Mouse (Mus musculus): ENCODE results near the gene Asb1. TPM values are rescaled to one million over a fixed set of nuclear protein-coding genes. Genes with fewer than 3 reads are reported as not detected.

Gene Asb1
- polyA plus RNA-seq, 1 experiment from 2014 or later = 6.6 TPM

- Histone ChIP-seq H3K4me3 (replicated peaks) (no peak overlapping the region), H3K4me2 (no peak overlapping the region), H3K36me3 (no peaks in the 10 kb centered on the region), H3K27me3 (no peaks in the 10 kb centered on the region), H3K9me3 (no peaks in the 10 kb centered on the region), H3K27ac (0 out of 2 replicates have a peak overlapping the region, but pooled peaks have one; percentile 37), H3K9ac (replicated peaks) (no peak overlapping the region), H3K4me1 (replicated peaks) (peaks cover 46% of the 10 kb centered on the region)
- WGBS = 98% methylated on average over 7 of the region's 7 CpGs
- ATAC-seq (ENCODE audit: insufficient number of reproducible peaks, insufficient read depth, low FRiP score, low TSS enrichment, low read depth) = no peak
Measured at GRCm38 (mm10) chr1:91606701-91607100, 66.4 kb downstream of the Asb1 start.

GRCm38 (mm10) chr1:91607141-91607540 lies 66.8 kb downstream of the Asb1 start:
- Histone ChIP-seq H3K27ac (no peak overlapping the region), H3K9me3 (no peaks in the 10 kb centered on the region), H3K4me3 (replicated peaks) (no peak overlapping the region), H3K36me3 (no peaks in the 10 kb centered on the region), H3K4me2 (no peak overlapping the region), H3K4me1 (replicated peaks) (peaks cover 46% of the 10 kb centered on the region), H3K27me3 (no peaks in the 10 kb centered on the region), H3K9ac (replicated peaks) (no peak overlapping the region)
- WGBS = 77% methylated on average over 6 of the region's 6 CpGs
- ATAC-seq (ENCODE audit: insufficient number of reproducible peaks, insufficient read depth, low FRiP score, low TSS enrichment, low read depth) = no peak

Other genes starting within 250 kb of the Asb1 start
- 12.3 and 13.7 TPM in 2 replicates for gene Scly, start 242.2 kb upstream of the Asb1 start, polyA plus RNA-seq (2016; fragmentation: Nextera tagmentation; extraction: Ambion mirVana)
- gene Espnl, start 218.5 kb upstream of the Asb1 start, polyA plus RNA-seq (2016; fragmentation: Nextera tagmentation; extraction: Ambion mirVana) = 0.08 TPM in 2 replicates
- 0.82 and 0.84 TPM in 2 replicates for gene Klhl30, start 189.5 kb upstream of the Asb1 start, polyA plus RNA-seq (2016; fragmentation: Nextera tagmentation; extraction: Ambion mirVana)
- 1.5 and 1.6 TPM in 2 replicates for gene Erfe, start 174.1 kb upstream of the Asb1 start, polyA plus RNA-seq (2016; fragmentation: Nextera tagmentation; extraction: Ambion mirVana)
- gene Ilkap, start 141.7 kb upstream of the Asb1 start, polyA plus RNA-seq (2016; fragmentation: Nextera tagmentation; extraction: Ambion mirVana) = 178 and 186 TPM in 2 replicates
- 121 and 127 TPM in 2 replicates for gene Hes6, start 126.5 kb upstream of the Asb1 start, polyA plus RNA-seq (2016; fragmentation: Nextera tagmentation; extraction: Ambion mirVana)
- 1.9 and 2.1 TPM in 2 replicates for gene Per2, start 81.2 kb upstream of the Asb1 start, polyA plus RNA-seq (2016; fragmentation: Nextera tagmentation; extraction: Ambion mirVana)
- gene Traf3ip1, start 45.9 kb upstream of the Asb1 start, polyA plus RNA-seq (2016; fragmentation: Nextera tagmentation; extraction: Ambion mirVana) = 11.8 and 12.2 TPM in 2 replicates

Measured in limb, embryonic 12.5 days (tissue).